Mouse (Mus musculus): ENCODE results near the gene Prss8.

Gene Prss8

GRCm38 (mm10) chr7:127928596-127928995 is 1.3 kb downstream of the Prss8 start:
- no peak for DNase-seq (ENCODE audit: low spot score in 2 of 2)

- no peak for DNase-seq (ENCODE audit: low spot score in 2 of 2)
These were observed 2.2 kb downstream of the Prss8 start for GRCm38 (mm10) chr7:127927726-127928125.

GRCm38 (mm10) chr7:127926846-127927245 is 3.1 kb downstream of the Prss8 start:
- DNase-seq (ENCODE audit: low spot score in 2 of 2) = no peak

GRCm38 (mm10) chr7:127926066-127926465 is 3.8 kb downstream of the Prss8 start:
- no peak for DNase-seq (ENCODE audit: low spot score in 2 of 2)

GRCm38 (mm10) chr7:127925252-127925651 is 4.7 kb downstream of the Prss8 start:
- DNase-seq (ENCODE audit: low spot score in 2 of 2) = no peak

- no peak for DNase-seq (ENCODE audit: low spot score in 2 of 2)
These were observed 6.2 kb downstream of the Prss8 start for GRCm38 (mm10) chr7:127923714-127924113.

GRCm38 (mm10) chr7:127922451-127923275 is 7.2 kb downstream of the Prss8 start:
- DNase-seq (ENCODE audit: low spot score in 2 of 2) = no peak

- DNase-seq (ENCODE audit: low spot score in 2 of 2) = no peak
These were observed 8.4 kb downstream of the Prss8 start for GRCm38 (mm10) chr7:127921516-127921915.

- peak in 1 of 2 experiments; percentile 39 for DNase-seq (ENCODE audit: low spot score in 2 of 2)
These were observed 10.6 kb downstream of the Prss8 start for GRCm38 (mm10) chr7:127919290-127919689.

GRCm38 (mm10) chr7:127918203-127918602 is 11.7 kb downstream of the Prss8 start:
- peak; percentile 30 to 63 for DNase-seq (ENCODE audit: low spot score in 2 of 2)

GRCm38 (mm10) chr7:127915293-127915692 is 14.6 kb downstream of the Prss8 start:
- DNase-seq (ENCODE audit: low spot score in 2 of 2) = no peak

GRCm38 (mm10) chr7:127912938-127913337 is 17.0 kb downstream of the Prss8 start:
- no peak for DNase-seq (ENCODE audit: low spot score in 2 of 2)

GRCm38 (mm10) chr7:127912190-127912871 is 17.6 kb downstream of the Prss8 start, which contains the start of gene Kat8:
TSS of gene Kat8 (plus strand) at chr7:127912516.
- peak; percentile 68 to 75 for DNase-seq (ENCODE audit: low spot score in 2 of 2)

- no peak for DNase-seq (ENCODE audit: low spot score in 2 of 2)
These were observed 21.2 kb downstream of the Prss8 start for GRCm38 (mm10) chr7:127908656-127909055.

- DNase-seq (ENCODE audit: low spot score in 2 of 2) = no peak
These were observed 22.0 kb downstream of the Prss8 start for GRCm38 (mm10) chr7:127907939-127908338.

GRCm38 (mm10) chr7:127903971-127904796 is 25.7 kb downstream of the Prss8 start, which contains the start of gene Bckdk:
TSS of gene Bckdk (plus strand) at chr7:127904082.
- peak; percentile 42 to 68 for DNase-seq (ENCODE audit: low spot score in 2 of 2)

GRCm38 (mm10) chr7:127901772-127902171 is 28.1 kb downstream of the Prss8 start:
- no peak for DNase-seq (ENCODE audit: low spot score in 2 of 2)

- DNase-seq (ENCODE audit: low spot score in 2 of 2) = no peak
These were observed 29.9 kb downstream of the Prss8 start for GRCm38 (mm10) chr7:127899997-127900396.

- DNase-seq (ENCODE audit: low spot score in 2 of 2) = no peak
These were observed 31.5 kb downstream of the Prss8 start for GRCm38 (mm10) chr7:127898179-127898956.

GRCm38 (mm10) chr7:127897542-127897941 is 32.4 kb downstream of the Prss8 start:
- no peak for DNase-seq (ENCODE audit: low spot score in 2 of 2)

- DNase-seq (ENCODE audit: low spot score in 2 of 2) = peak; percentile 56 to 78
These were observed 33.5 kb downstream of the Prss8 start for GRCm38 (mm10) chr7:127896384-127896783.
